Mouse (Mus musculus) liver, adult 2 months (tissue): Measurements from ENCODE around the gene Samd7. TPM values are rescaled to one million over a fixed set of nuclear protein-coding genes. Genes with fewer than 3 reads are reported as not detected.

Experiments
- DNase-seq: peaks from one replicate; pipeline ENCODE4 v3.0.0-alpha.2; 2011; ENCODE audit warnings: low read depth, low spot score; ENCODE audit errors: extremely low read depth
- H3K27ac ChIP-seq: fragments of 200-500 bp; replicated peaks from 2 replicates; pipeline ENCODE4 v1.5.1; 2012; ENCODE audit warnings: low read depth, mild to moderate bottlenecking, control low read depth, inconsistent platforms, low read length; ENCODE audit not compliant: insufficient read depth
- H3K27me3 ChIP-seq: fragments of 200-500 bp; 2 replicates; pipeline ENCODE4 v1.6.1; 2012; ENCODE audit warnings: mild to moderate bottlenecking, moderate library complexity, low read length, inconsistent platforms; ENCODE audit not compliant: control insufficient read depth, insufficient read depth
- H3K36me3 ChIP-seq: fragments of 200-500 bp; 2 replicates; pipeline ENCODE4 v1.6.1; 2012; ENCODE audit warnings: low read length, inconsistent platforms; ENCODE audit not compliant: control insufficient read depth, insufficient read depth
- H3K4me1 ChIP-seq: fragments of 200-500 bp; 2 replicates; pipeline ENCODE4 v1.6.1; 2011; ENCODE audit warnings: low read length; ENCODE audit not compliant: control insufficient read depth, insufficient read depth
- H3K4me3 ChIP-seq: fragments of 200-500 bp; 2 replicates; pipeline ENCODE4 v1.5.1; 2011; ENCODE audit warnings: low read depth, mild to moderate bottlenecking, control low read depth, low read length, moderate library complexity; ENCODE audit not compliant: insufficient read depth
- H3K79me2 ChIP-seq: fragments of 200-500 bp; 2 replicates; pipeline ENCODE4 v1.6.1; 2012; ENCODE audit warnings: inconsistent platforms, mild to moderate bottlenecking, low read length, moderate library complexity; ENCODE audit not compliant: control insufficient read depth, insufficient read depth
- H3K9ac ChIP-seq: fragments of 200-500 bp; 2 replicates; pipeline ENCODE4 v1.6.1; 2012; ENCODE audit warnings: low read depth, mild to moderate bottlenecking, control low read depth, inconsistent platforms, low read length
- CTCF ChIP-seq: fragments of 200-500 bp; IDR thresholded peaks from 2 replicates; pipeline ENCODE4 v1.5.1; 2011; ENCODE audit warnings: low read depth, low read length, control low read depth
- POLR2A ChIP-seq: fragments of 200-500 bp; IDR thresholded peaks from 2 replicates; pipeline ENCODE4 v1.6.1; 2011; ENCODE audit warnings: low read length, control low read depth; ENCODE audit not compliant: insufficient read depth; ENCODE audit errors: extremely low read depth
- WGBS: fragments of 180-500 bp; shearing (Covaris S2); methylation state at CpG from one replicate; pipeline ENCODE4 v1.1.7; 2018; 5-methylcytosine and 5-hydroxymethylcytosine counted together
- polyA plus RNA-seq: library from polyadenylated mRNA; depleted of rRNA; stranded (reverse); fragments of >200 nt; gene quantifications from 2 replicates; pipeline ENCODE4 v1.2.3, GENCODE M21; 2012
- total RNA-seq: library from RNA; depleted of rRNA; stranded (reverse); fragments of >200 nt; gene quantifications from 2 replicates; pipeline ENCODE4 v1.2.3, GENCODE M21; 2014

Gene Samd7
- total and polyA plus RNA-seq, 2 experiments, result not detected

- Histone ChIP-seq H3K36me3 (no peaks in the 10 kb centered on the region), H3K27me3 (no peaks in the 10 kb centered on the region), H3K79me2 (no peaks in the 10 kb centered on the region), H3K9ac (no peak overlapping the region), H3K27ac (no peak overlapping the region), H3K4me1 (no peaks in the 10 kb centered on the region), H3K4me3 (no peak overlapping the region)
- DNase-seq, result no peak
- TF ChIP-seq CTCF (no peak), POLR2A (no peak)
- WGBS, result 79% methylated on average over 6 of the region's 6 CpGs
Observed at GRCm38 (mm10) chr3:30741306-30741705, 4.8 kb upstream of the Samd7 start.

- Histone ChIP-seq H3K4me1 (no peaks in the 10 kb centered on the region), H3K4me3 (no peak overlapping the region), H3K27me3 (no peaks in the 10 kb centered on the region), H3K27ac (no peak overlapping the region), H3K79me2 (no peaks in the 10 kb centered on the region), H3K9ac (no peak overlapping the region), H3K36me3 (no peaks in the 10 kb centered on the region)
- 94% methylated on average over 7 of the region's 7 CpGs for WGBS
- no peak for DNase-seq
- no peak for TF ChIP-seq POLR2A
- no peak for TF ChIP-seq CTCF
Observed at GRCm38 (mm10) chr3:30742891-30743290, 3.2 kb upstream of the Samd7 start.

GRCm38 (mm10) chr3:30748316-30748715, 2.2 kb downstream of the Samd7 start:
- Histone ChIP-seq H3K79me2 (no peaks in the 10 kb centered on the region), H3K27me3 (no peaks in the 10 kb centered on the region), H3K4me1 (no peaks in the 10 kb centered on the region), H3K9ac (no peak overlapping the region), H3K4me3 (no peak overlapping the region), H3K36me3 (no peaks in the 10 kb centered on the region), H3K27ac (no peak overlapping the region)
- no peak for DNase-seq
- TF ChIP-seq CTCF (no peak), POLR2A (no peak)
- 91% methylated on average over 9 of the region's 9 CpGs for WGBS

- H3K27me3 ChIP-seq, result no peaks in the 10 kb centered on the region
- no peaks in the 10 kb centered on the region for H3K4me1 ChIP-seq
- no peaks in the 10 kb centered on the region for H3K79me2 ChIP-seq
- no peaks in the 10 kb centered on the region for H3K36me3 ChIP-seq
- DNase-seq, result no peak
- no peak for TF ChIP-seq POLR2A
- TF ChIP-seq CTCF, result no peak
- no peak overlapping the region for H3K9ac ChIP-seq
- H3K27ac ChIP-seq, result no peak overlapping the region
- WGBS, result 95% methylated on average over 4 of the region's 4 CpGs
- H3K4me3 ChIP-seq, result no peak overlapping the region
Observed at GRCm38 (mm10) chr3:30754696-30755095, 8.6 kb downstream of the Samd7 start.

- H3K79me2 ChIP-seq, result no peaks in the 10 kb centered on the region
- 94% methylated on average over 4 of the region's 4 CpGs for WGBS
- no peaks in the 10 kb centered on the region for H3K4me1 ChIP-seq
- H3K9ac ChIP-seq, result no peak overlapping the region
- no peak overlapping the region for H3K27ac ChIP-seq
- DNase-seq, result no peak
- no peaks in the 10 kb centered on the region for H3K27me3 ChIP-seq
- no peaks in the 10 kb centered on the region for H3K36me3 ChIP-seq
- no peak overlapping the region for H3K4me3 ChIP-seq
- no peak for TF ChIP-seq CTCF
- TF ChIP-seq POLR2A, result no peak
Observed at GRCm38 (mm10) chr3:30764877-30765276, 18.8 kb downstream of the Samd7 start.

GRCm38 (mm10) chr3:30765311-30766027, 19.4 kb downstream of the Samd7 start:
- DNase-seq, result no peak
- WGBS, result 78% methylated on average over 10 of the region's 10 CpGs
- H3K9ac ChIP-seq, result no peak overlapping the region
- no peak overlapping the region for H3K4me3 ChIP-seq
- no peaks in the 10 kb centered on the region for H3K79me2 ChIP-seq
- no peak overlapping the region for H3K27ac ChIP-seq
- no peaks in the 10 kb centered on the region for H3K36me3 ChIP-seq
- no peaks in the 10 kb centered on the region for H3K27me3 ChIP-seq
- no peaks in the 10 kb centered on the region for H3K4me1 ChIP-seq
- TF ChIP-seq POLR2A (no peak), CTCF (no peak)
